Mouse (Mus musculus): ENCODE measurements around the gene 1110051M20Rik. TPM values are rescaled to one million over a fixed set of nuclear protein-coding genes. Genes with fewer than 3 reads are reported as not detected.

Gene 1110051M20Rik
- polyA plus RNA-seq, 2 experiments, result 1.6 to 6.6 TPM

- Histone ChIP-seq H3K9ac (replicated peaks) (peak within 1 kb of the TSS; percentile 99), H3K36me3 (replicated peaks; ENCODE audit: control insufficient read depth, insufficient read depth, low read depth) (peaks cover 31% of the 10 kb centered on the region), H3K9me3 (ENCODE audit: control insufficient read depth, low read length) (no peaks in the 10 kb centered on the region), H3K4me2 (ENCODE audit: low read depth) (peak within 1 kb of the TSS; percentile 94), H3K4me1 (replicated peaks; ENCODE audit: control insufficient read depth in 2 of 2, insufficient read depth in 2 of 2, low read length in 1 of 2) (peaks cover 10% of the 10 kb centered on the region in 2 experiments; a peak in 3 of 4 replicates), H3K27ac (peak within 1 kb of the TSS; percentile 92), H3K4me3 (ENCODE audit: insufficient read depth in 1 of 2, low read depth in 2 of 2, low read length in 2 of 2) (peak within 1 kb of the TSS; percentile 87 to 90), H3K27me3 (ENCODE audit: control insufficient read depth, insufficient read depth, low read length) (no peaks in the 10 kb centered on the region)
- ATAC-seq (ENCODE audit: insufficient read depth) (peak; percentile 98), DNase-seq (ENCODE audit: low read depth in 3 of 3, low spot score in 3 of 3) (peak; percentile 95 to 97 (median 96))
- peak; percentile 41; the same call in 1 of the 2 replicates for TF ChIP-seq EP300 (IDR thresholded peaks at IDR 0.05; ENCODE audit: low read depth)
- TF ChIP-seq CTCF (IDR thresholded peaks at IDR 0.05; ENCODE audit: low read depth), result no peak
- WGBS (ENCODE audit: insufficient replicate concordance), result 2% methylated on average over 72 of the region's 72 CpGs
Measured at GRCm38 (mm10) chr2:91264711-91265681, 179.5 kb downstream of the 1110051M20Rik start, which contains the start of gene Arfgap2. Arfgap2 (plus strand) TSS chr2:91264974.

- H3K9ac ChIP-seq (replicated peaks), result peak overlapping the region; percentile 78
- peak overlapping the region; percentile 88 for H3K4me2 ChIP-seq (ENCODE audit: low read depth)
- ATAC-seq (ENCODE audit: insufficient read depth) (no peak), DNase-seq (ENCODE audit: low read depth in 3 of 3, low spot score in 3 of 3) (no peak)
- H3K36me3 ChIP-seq (replicated peaks; ENCODE audit: control insufficient read depth, insufficient read depth, low read depth), result peaks cover 28% of the 10 kb centered on the region
- 80% methylated on average over 17 of the region's 17 CpGs for WGBS (ENCODE audit: insufficient replicate concordance)
- no peak for TF ChIP-seq EP300 (IDR thresholded peaks at IDR 0.05; ENCODE audit: low read depth)
- TF ChIP-seq CTCF (IDR thresholded peaks at IDR 0.05; ENCODE audit: low read depth), result no peak
- no peaks in the 10 kb centered on the region for H3K9me3 ChIP-seq (ENCODE audit: control insufficient read depth, low read length)
- H3K4me3 ChIP-seq (ENCODE audit: insufficient read depth in 1 of 2, low read depth in 2 of 2, low read length in 2 of 2), result peak overlapping the region; percentile 69 to 87; a peak in 3 of 4 replicates
- peak overlapping the region; percentile 70 for H3K27ac ChIP-seq
- peaks cover 10% of the 10 kb centered on the region in 2 experiments; a peak in 3 of 4 replicates for H3K4me1 ChIP-seq (replicated peaks; ENCODE audit: control insufficient read depth in 2 of 2, insufficient read depth in 2 of 2, low read length in 1 of 2)
- no peaks in the 10 kb centered on the region for H3K27me3 ChIP-seq (ENCODE audit: control insufficient read depth, insufficient read depth, low read length)
Measured at GRCm38 (mm10) chr2:91263692-91264660, 180.5 kb downstream of the 1110051M20Rik start.

DNA sequence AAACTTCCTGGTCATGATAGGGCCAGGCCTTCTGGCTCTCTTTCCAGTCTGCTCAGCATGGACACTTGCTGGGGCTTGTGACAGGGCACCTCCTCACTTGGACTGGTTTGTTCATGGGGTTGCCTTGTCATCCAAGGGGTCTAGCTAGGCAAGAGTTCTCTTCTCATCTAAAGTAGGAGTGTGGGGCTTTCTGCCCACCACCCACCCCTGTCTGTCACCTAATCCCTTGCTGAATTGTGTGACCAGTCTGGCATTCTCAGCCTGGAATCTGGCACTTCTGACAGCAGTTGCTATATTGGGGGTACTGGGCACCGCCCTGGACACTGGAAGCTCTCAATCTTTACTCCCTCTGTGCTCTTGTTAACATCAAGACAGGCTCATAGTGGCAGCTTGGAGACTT is 185.0 kb downstream of the 1110051M20Rik start:
- H3K36me3 ChIP-seq (replicated peaks; ENCODE audit: control insufficient read depth, insufficient read depth, low read depth), result no peaks in the 10 kb centered on the region
- H3K4me1 ChIP-seq (replicated peaks; ENCODE audit: control insufficient read depth in 2 of 2, insufficient read depth in 2 of 2, low read length in 1 of 2), result peaks cover 4 to 6% of the 10 kb centered on the region in 2 experiments; a peak in 3 of 4 replicates
- no peak overlapping the region for H3K4me3 ChIP-seq (ENCODE audit: insufficient read depth in 1 of 2, low read depth in 2 of 2, low read length in 2 of 2)
- 88% methylated on average over 1 of the region's 1 CpGs for WGBS (ENCODE audit: insufficient replicate concordance)
- H3K9me3 ChIP-seq (ENCODE audit: control insufficient read depth, low read length), result no peaks in the 10 kb centered on the region
- no peak for DNase-seq (ENCODE audit: low read depth in 3 of 3, low spot score in 3 of 3)
- H3K27ac ChIP-seq, result no peak overlapping the region
- no peak overlapping the region for H3K9ac ChIP-seq (replicated peaks)
- no peak overlapping the region for H3K4me2 ChIP-seq (ENCODE audit: low read depth)
- H3K27me3 ChIP-seq (ENCODE audit: control insufficient read depth, insufficient read depth, low read length), result peaks cover 39% of the 10 kb centered on the region
- no peak for TF ChIP-seq CTCF (IDR thresholded peaks at IDR 0.05; ENCODE audit: low read depth)
- no peak for TF ChIP-seq EP300 (IDR thresholded peaks at IDR 0.05; ENCODE audit: low read depth)
- no peak for ATAC-seq (ENCODE audit: insufficient read depth)

DNA sequence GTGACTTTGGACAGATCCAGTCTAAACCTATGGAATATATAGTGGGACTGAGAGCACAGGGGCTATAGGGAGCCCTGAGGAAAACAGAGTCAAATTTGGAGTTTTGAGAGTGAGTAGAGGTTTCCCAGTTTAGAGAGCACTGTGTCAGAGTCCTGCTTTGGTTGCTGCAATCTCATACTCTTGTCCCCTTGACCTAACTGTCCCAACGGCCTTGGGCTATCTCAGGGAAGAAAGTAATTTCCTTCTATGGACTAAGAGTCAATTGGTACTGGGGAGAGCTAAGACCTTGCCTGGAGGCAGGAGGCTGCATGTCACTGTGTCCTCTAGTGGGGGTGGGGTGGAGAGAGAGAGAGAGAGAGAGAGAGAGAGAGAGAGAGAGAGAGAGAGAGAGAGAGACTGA is 185.7 kb downstream of the 1110051M20Rik start:
- Histone ChIP-seq H3K36me3 (replicated peaks; ENCODE audit: control insufficient read depth, insufficient read depth, low read depth) (no peaks in the 10 kb centered on the region), H3K4me2 (ENCODE audit: low read depth) (no peak overlapping the region), H3K4me3 (ENCODE audit: insufficient read depth in 1 of 2, low read depth in 2 of 2, low read length in 2 of 2) (no peak overlapping the region), H3K9me3 (ENCODE audit: control insufficient read depth, low read length) (no peaks in the 10 kb centered on the region), H3K4me1 (replicated peaks; ENCODE audit: control insufficient read depth in 2 of 2, insufficient read depth in 2 of 2, low read length in 1 of 2) (no peaks in the 10 kb centered on the region), H3K27me3 (ENCODE audit: control insufficient read depth, insufficient read depth, low read length) (peaks cover 41% of the 10 kb centered on the region), H3K9ac (replicated peaks) (no peak overlapping the region), H3K27ac (no peak overlapping the region)
- DNase-seq (ENCODE audit: low read depth in 3 of 3, low spot score in 3 of 3) (no peak), ATAC-seq (ENCODE audit: insufficient read depth) (no peak)
- no peak for TF ChIP-seq EP300 (IDR thresholded peaks at IDR 0.05; ENCODE audit: low read depth)
- no peak for TF ChIP-seq CTCF (IDR thresholded peaks at IDR 0.05; ENCODE audit: low read depth)
- WGBS (ENCODE audit: insufficient replicate concordance), result 12% methylated on average over 1 of the region's 1 CpGs

Measured in liver, embryonic 14.5 days (tissue).